Mouse (Mus musculus): Measurements from ENCODE around the gene Celf5.

Celf5 gene

GRCm38 (mm10) chr10:81474461-81474860, 8.0 kb downstream of the Celf5 start:
- DNase-seq (ENCODE audit: low read depth, low spot score): no peak

GRCm38 (mm10) chr10:81473003-81473451, 9.5 kb downstream of the Celf5 start:
- DNase-seq (ENCODE audit: low read depth, low spot score): no peak

DNA sequence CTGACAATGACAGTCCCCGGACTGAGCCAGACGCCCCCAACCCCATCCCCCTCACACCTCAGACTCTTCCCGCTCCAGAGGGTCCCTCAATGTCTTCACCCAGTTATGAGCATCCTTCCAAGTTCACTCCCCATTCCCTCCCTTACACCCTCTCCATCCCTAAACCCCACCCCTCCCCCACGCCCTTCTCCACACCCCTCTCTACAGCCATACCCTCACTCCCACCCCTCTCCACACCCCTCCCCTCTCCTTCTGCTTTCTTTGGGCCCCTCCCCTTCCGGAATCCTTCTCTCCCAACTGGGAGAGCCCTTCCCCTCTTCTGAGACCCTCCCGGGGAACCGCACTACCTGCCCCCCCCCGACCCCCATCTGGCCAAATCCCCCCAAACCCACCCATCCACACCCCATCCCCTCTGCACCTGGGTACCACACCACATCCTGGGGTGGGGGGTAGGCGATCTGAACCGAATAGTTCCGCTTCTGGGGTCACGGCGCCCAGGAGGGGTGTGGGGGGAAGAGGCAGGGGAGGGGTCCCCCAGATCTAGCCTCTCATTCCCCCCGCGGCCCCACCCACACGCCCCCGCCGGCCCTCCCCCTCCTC, 10.0 kb downstream of the Celf5 start:
- no peak for DNase-seq (ENCODE audit: low read depth, low spot score)

DNA sequence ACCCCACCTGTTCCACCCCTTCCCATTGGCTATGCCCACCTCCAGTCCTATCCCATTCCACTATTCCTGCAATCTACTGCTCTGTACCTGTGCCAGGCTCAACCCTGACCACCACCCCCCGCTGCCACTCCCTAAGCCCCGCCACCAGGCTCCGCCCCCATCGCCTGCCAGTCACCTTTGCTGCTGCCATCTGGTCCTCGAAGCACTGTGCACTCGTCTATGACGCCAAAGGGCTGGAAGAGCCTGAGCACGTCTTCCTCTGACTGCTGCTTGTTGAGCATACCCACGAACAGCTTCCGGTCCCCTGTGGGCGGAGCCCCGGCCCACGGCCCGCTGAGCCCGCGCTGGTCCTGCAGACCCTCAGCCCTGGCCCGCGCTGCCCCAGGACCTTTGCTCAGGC, 12.1 kb downstream of the Celf5 start:
- DNase-seq (ENCODE audit: low read depth, low spot score): no peak

DNA sequence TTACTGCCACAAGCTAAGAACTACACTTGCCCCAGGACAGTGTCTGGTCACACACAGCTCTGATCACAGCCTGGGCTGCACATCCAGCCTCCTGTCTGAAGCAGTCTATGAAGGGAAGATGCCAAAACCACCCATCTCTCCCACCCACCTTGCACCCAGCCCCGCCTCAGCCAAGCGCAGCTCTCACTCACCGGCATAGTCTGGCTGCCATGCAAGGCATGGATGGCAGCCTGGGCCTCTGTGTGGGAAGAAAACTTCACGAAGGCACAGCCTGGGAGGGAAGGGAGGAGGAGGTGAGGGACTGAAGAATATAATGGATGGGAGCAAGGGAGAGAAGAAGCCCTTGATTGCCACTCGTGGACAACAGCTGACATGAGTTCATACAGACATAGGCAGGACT, 13.3 kb downstream of the Celf5 start:
- no peak for DNase-seq (ENCODE audit: low read depth, low spot score)

DNA sequence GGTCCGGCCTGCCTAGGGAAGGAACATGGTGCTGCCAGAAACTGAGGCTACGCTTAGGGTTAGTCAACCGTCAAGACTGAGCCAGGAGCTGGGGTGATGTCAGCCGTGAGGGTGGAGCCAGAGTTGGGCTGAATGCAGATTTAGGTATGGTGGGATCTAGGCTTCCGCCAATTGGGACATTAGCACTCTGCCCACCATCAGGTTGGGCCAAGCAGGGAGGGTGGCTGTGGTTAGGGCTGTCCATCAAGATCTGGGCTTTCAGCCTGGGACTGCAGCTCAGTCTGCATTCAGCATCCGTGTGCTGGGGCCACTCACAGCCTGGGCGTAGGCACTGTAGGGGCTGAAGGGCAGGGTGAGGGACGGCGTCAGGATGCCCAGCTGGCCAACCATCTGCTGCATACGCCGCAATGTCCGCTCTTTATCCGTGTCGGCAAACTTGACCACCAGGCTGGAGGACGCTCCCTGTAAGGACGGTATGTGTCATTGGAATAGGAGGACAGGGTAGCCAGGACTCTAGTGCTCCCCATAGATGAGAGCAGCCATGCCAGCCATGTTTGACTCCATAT, 14.8 kb downstream of the Celf5 start:
- DNase-seq (ENCODE audit: low read depth, low spot score): no peak

DNA sequence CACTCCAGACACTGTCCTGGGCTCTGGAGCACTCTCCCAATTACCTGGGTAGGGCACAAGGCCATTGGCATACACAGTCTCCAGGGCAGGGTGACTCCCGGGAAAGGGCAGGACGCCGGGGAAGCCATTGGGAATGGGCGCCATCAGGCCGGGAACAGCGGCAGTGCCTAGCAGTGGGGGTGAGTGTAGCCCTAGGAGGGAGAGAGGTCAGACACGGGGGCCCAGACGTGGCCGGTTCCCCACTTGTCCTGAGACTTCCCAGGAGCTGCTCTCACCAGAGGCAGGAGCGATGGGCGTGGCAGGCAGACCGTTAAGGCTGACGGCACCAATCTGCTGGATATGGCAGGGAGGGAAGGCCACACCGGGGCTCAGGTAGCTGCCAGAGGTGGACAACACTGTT, 15.6 kb downstream of the Celf5 start:
- no peak for DNase-seq (ENCODE audit: low read depth, low spot score)

DNA sequence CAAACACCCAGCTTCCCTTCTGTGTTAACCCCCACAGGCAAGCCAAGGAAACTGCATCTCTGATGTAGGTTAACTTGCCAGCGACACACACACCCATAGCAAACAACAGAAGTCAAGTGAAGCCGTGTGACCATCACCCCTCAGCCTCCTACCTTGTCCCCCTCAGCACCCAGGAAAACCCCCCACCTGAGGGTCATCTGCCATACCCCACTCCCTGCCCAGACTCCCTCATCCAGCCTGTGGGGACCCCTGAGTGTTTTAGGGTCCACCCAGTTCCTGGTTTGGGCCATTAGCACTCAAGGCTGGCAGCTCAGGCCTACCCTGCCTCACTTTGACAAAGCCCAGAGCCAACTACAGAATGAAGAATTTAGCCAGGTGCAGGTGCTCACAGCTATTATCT, 16.4 kb downstream of the Celf5 start:
- no peak for DNase-seq (ENCODE audit: low read depth, low spot score)

DNA sequence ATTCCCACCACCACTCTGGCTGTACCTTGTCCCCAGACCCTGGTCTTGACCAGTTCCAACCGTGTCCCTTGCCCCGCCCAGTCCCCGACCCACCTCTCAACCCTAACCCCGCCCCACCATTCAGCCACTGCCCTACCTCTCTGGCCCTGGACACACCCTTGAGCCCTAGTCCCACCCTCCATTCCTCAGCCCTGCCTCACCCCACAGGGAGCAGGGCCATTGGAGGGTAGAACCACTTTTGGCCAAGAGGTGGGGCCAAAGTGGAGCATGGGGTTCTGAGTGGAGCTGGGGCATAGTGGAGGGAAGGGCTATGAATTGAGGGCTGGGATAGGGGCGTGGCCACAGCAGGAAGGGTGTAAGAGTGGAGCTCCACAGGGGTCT, 17.3 kb downstream of the Celf5 start:
- DNase-seq (ENCODE audit: low read depth, low spot score): peak; percentile 94

GRCm38 (mm10) chr10:81464405-81465264, 17.9 kb downstream of the Celf5 start:
- peak; percentile 58 for DNase-seq (ENCODE audit: low read depth, low spot score)

GRCm38 (mm10) chr10:81463531-81463930, 19.0 kb downstream of the Celf5 start:
- DNase-seq (ENCODE audit: low read depth, low spot score): no peak

DNA sequence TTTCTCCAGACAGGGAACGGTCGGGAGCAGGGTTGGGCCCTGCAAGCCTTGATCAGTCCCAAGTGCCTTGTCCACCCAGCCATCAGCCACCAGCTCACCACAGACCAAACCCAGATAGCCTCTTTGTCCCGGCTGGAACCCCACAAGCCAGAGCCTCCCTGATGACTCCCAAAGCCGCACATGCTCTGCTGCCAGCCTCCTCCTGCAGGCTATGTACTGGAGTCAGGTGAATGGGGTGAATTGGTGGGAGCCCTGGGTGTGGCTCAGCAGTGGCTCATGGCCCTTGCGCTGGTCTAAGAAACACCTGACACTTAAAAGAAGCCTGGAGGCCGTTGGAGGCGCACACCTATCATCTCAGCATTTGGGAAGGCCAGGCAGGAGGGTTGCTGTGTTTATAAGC, 19.6 kb downstream of the Celf5 start:
- no peak for DNase-seq (ENCODE audit: low read depth, low spot score)

- DNase-seq (ENCODE audit: low read depth, low spot score): no peak
These were observed 20.1 kb downstream of the Celf5 start for GRCm38 (mm10) chr10:81462415-81462804.

GRCm38 (mm10) chr10:81461673-81462414, 20.7 kb downstream of the Celf5 start:
- DNase-seq (ENCODE audit: low read depth, low spot score): no peak

- DNase-seq (ENCODE audit: low read depth, low spot score): no peak
These were observed 21.6 kb downstream of the Celf5 start for GRCm38 (mm10) chr10:81460951-81461350.

- DNase-seq (ENCODE audit: low read depth, low spot score): no peak
These were observed 22.0 kb downstream of the Celf5 start for GRCm38 (mm10) chr10:81460471-81460870.

GRCm38 (mm10) chr10:81459399-81459798, 23.1 kb downstream of the Celf5 start:
- DNase-seq (ENCODE audit: low read depth, low spot score): no peak

GRCm38 (mm10) chr10:81458267-81458666, 24.2 kb downstream of the Celf5 start:
- DNase-seq (ENCODE audit: low read depth, low spot score): no peak

DNA sequence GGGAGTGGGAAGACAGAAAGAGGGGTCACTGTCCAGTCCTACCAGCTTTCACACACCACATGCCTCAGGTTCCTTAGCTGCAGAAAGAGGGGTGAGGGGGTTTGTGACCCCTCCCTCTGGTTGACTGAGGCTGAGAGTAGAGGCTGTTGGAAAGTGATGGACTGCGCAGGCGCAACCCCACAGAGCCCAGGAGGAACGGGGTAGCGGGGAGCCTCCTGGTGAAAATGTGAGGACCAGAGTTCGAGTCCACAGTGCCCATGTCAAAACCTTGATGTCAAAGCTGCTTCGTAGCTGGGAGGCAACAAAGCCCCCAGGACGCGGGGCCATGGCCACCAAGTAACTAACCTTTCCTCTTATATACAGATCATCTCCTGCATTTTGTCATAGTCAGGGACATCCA, 24.9 kb downstream of the Celf5 start:
- DNase-seq (ENCODE audit: low read depth, low spot score): no peak

- no peak for DNase-seq (ENCODE audit: low read depth, low spot score)
These were observed 25.4 kb downstream of the Celf5 start for GRCm38 (mm10) chr10:81456983-81457563.

- DNase-seq (ENCODE audit: low read depth, low spot score): no peak
These were observed 27.2 kb downstream of the Celf5 start, which contains the start of gene Nfic for GRCm38 (mm10) chr10:81455181-81455895. Gene Nfic, minus strand, starts transcription at chr10:81455635.
